Mouse (Mus musculus) spleen, adult 2 months (tissue): ENCODE data around the gene Prkcg.

Experiments
- CTCF ChIP-seq: fragments of 200-500 bp; IDR thresholded peaks from 2 replicates; pipeline ENCODE4 v1.5.1; 2011; ENCODE audit warnings: mild to moderate bottlenecking, inconsistent platforms; ENCODE audit not compliant: insufficient read depth, insufficient read length, insufficient replicate concordance; ENCODE audit errors: extremely low read depth
- POLR2A ChIP-seq: fragments of 200-500 bp; IDR thresholded peaks from 2 replicates; pipeline ENCODE4 v1.6.1; 2011; ENCODE audit warnings: low read depth, low read length, inconsistent platforms

DNA sequence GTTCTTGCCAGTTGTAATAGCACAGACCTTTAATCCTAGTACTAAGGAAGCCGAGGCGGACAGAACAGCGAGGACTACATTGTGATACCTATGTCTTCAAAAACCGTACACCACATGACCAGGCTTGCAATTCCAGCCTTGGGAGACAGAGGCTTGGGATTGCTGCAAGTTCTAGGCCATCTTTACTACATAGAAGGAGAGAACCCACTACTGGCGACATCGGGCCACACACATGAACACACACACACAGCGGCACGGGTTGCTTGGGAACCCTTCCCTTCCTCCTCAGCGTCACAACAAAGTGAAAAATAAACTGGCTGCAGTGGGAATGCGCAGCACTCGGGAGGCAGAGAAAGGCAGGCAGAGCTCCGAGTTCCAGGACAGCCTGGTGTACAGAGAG, 79.3 kb downstream of the Prkcg start:
- TF ChIP-seq CTCF (no peak), POLR2A (no peak)
